Mouse (Mus musculus) neural tube, postnatal 0 days (tissue): ENCODE measurements around the gene Hus1b. TPM values are rescaled to one million over a fixed set of nuclear protein-coding genes. Genes with fewer than 3 reads are reported as not detected.

Experiments
- polyA plus RNA-seq: library from polyadenylated mRNA; unstranded; fragments of >200 nt; fragmentation: Nextera tagmentation; extraction: Ambion mirVana; gene quantifications from 2 replicates; pipeline ENCODE4 v1.2.1, GENCODE M21; 2015

Hus1b gene
- not detected in 2 replicates for polyA plus RNA-seq

DNA sequence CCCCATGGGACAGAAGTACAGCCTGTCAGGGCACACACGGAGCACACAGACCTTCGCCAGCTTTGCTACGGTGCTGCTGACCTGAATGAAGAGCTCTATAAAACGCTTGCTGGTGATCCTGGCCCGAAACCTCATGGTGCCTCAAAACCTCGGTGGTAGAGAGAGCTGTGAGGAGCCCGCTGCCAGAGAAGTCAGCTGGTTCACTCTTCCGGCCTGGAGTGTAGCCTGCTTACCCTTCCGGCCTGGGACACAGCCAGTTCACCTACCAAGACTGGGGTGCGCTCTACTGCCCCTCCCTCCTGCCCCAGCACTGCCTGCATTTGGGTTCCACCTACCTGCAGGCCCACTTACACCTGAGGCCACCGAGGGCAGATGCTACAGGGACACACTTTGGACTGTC, at the start of gene Hus1b:
TSS of gene Hus1b (minus strand) at position 220 of the 400 bp plus-strand sequence.

DNA sequence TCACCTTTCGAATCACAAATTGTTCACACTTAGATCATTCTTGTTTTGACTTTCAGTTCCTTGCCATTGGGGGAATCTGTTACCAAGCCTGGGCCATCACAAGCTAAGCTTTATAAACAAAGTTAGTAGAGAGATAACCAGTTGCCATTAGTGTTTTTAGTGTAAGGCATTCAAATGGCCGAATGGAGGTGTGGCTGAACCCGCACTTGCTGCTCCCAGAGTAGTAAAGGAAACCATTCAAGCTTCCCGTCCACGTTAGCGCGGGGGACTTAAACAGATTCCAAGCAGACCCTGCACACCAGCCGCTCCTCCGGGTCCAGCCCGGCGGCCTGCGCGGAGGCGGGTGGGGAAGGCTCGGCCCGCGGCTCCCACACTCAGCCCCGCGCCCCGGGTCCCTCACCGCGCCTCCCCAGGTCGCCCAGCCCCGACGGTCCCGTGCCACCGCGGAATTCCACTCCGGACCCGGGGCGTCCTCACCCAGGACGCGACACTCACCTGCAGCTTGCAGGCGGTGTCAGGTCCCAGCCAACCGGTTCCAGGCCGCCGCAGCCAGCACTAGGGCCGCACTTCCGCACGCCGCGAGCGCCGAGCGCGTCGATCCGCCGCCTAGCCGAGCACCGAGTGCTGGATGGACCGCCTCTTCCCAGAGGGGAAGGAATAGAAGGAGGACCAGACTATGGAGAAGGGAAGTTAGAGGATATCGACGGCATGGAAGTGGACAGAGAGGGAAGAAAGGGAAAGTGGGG, 26.1 kb upstream of the Hus1b start, which contains the start of the genes Exoc2 and Gm5447:
TSS of gene Exoc2 (minus strand) at position 593 of the 746 bp plus-strand sequence.
TSS of gene Gm5447 (plus strand) at position 704 of the 746 bp plus-strand sequence.

Other genes starting within 250 kb of the Hus1b start
- 0.05 and 0.18 TPM in 2 replicates for gene Irf4, start 198.5 kb downstream of the Hus1b start, polyA plus RNA-seq
- gene Exoc2, start 26.3 kb upstream of the Hus1b start, polyA plus RNA-seq = 31.4 and 32.0 TPM in 2 replicates
- gene Gm5447, start 26.4 kb upstream of the Hus1b start, polyA plus RNA-seq = 0.17 TPM in 1 of 2 replicates, not detected in the other